Mouse (Mus musculus): ENCODE results near the gene 6430531B16Rik. TPM values are rescaled to one million over a fixed set of nuclear protein-coding genes. Genes with fewer than 3 reads are reported as not detected.

Gene 6430531B16Rik
- polyA plus RNA-seq (2016; fragmentation: Nextera tagmentation; extraction: Ambion mirVana) = 0.31 and 0.51 TPM in 2 replicates

DNA sequence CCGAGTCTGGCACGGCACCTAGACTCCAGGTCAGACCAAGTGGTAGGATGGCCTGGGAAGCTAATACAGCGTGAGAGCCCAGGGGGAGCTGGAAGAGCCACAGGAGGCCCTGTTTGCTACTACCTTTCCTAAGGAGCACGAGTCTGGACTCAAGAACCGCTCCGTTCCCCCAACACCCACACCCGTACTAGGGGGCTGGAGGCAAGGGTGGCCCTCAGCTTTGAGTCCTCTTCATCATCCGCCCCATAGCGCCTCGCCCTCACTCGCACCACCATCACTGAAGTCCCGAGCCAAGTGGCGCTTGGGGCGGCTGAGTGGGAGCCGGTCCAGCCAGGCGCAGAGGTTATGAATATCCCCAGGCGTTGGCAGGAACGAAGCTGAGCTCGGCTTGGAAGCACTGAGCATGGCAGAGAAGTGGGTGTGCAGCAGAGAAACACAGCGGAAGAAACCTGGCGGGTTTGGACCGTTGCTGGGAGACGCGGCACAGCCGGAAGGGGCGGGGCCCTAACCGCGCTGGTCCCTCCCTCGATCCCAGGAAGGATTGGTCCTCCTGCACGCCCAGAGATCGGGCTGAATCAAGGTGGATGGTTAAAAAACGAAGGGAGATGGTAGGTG lies at the start of gene 6430531B16Rik:
TSS of gene 6430531B16Rik (minus strand) at position 478 of the 615 bp plus-strand sequence.
- H3K27me3 ChIP-seq = no peaks in the 10 kb centered on the region
- peaks cover 4% of the 10 kb centered on the region; the same call in 1 of the 2 replicates for H3K4me1 ChIP-seq (replicated peaks)
- ATAC-seq (ENCODE audit: insufficient number of reproducible peaks, insufficient read depth, low FRiP score, low TSS enrichment, low read depth) = peak; percentile 89
- no peaks in the 10 kb centered on the region for H3K36me3 ChIP-seq
- no peak within 1 kb of the TSS for H3K27ac ChIP-seq
- H3K4me2 ChIP-seq = peak within 1 kb of the TSS; percentile 64
- WGBS = 4% methylated on average over 32 of the region's 32 CpGs
- no peaks in the 10 kb centered on the region for H3K9me3 ChIP-seq
- peak within 1 kb of the TSS; percentile 44 for H3K9ac ChIP-seq (replicated peaks)
- H3K4me3 ChIP-seq (replicated peaks) = peak within 1 kb of the TSS; percentile 49

DNA sequence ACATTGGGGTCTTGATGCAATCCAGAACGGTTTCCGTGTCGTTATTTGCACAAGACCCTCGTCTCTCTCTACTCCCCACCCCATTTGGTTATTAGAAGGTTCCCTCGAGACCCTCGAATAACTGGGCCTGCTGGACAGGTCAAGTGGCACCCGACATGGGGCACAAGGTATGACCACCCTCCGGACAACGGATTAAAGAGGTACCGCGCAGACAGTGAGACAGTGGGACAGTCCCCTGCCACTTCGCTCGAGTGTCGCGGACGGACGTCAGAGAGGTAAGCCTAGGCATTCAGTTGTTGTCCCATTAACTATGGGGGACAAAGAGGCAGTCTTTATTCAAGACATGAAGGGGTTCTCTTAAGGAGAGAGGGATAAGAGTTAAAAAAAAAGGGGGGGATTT lies 32.8 kb upstream of the 6430531B16Rik start:
- peaks cover 46% of the 10 kb centered on the region for H3K36me3 ChIP-seq
- H3K9me3 ChIP-seq = no peaks in the 10 kb centered on the region
- H3K27ac ChIP-seq = no peak overlapping the region
- H3K27me3 ChIP-seq = no peaks in the 10 kb centered on the region
- H3K4me1 ChIP-seq (replicated peaks) = no peaks in the 10 kb centered on the region
- no peak overlapping the region for H3K4me2 ChIP-seq
- 96% methylated on average over 17 of the region's 17 CpGs for WGBS
- no peak overlapping the region for H3K9ac ChIP-seq (replicated peaks)
- H3K4me3 ChIP-seq (replicated peaks) = no peak overlapping the region
- no peak for ATAC-seq (ENCODE audit: insufficient number of reproducible peaks, insufficient read depth, low FRiP score, low TSS enrichment, low read depth)

- H3K27ac ChIP-seq = no peak overlapping the region
- no peaks in the 10 kb centered on the region for H3K27me3 ChIP-seq
- no peak overlapping the region for H3K4me2 ChIP-seq
- H3K9ac ChIP-seq (replicated peaks) = no peak overlapping the region
- H3K4me1 ChIP-seq (replicated peaks) = no peaks in the 10 kb centered on the region
- no peaks in the 10 kb centered on the region for H3K9me3 ChIP-seq
- H3K36me3 ChIP-seq = peaks cover 73% of the 10 kb centered on the region
- WGBS = 95% methylated on average over 9 of the region's 9 CpGs
- no peak overlapping the region for H3K4me3 ChIP-seq (replicated peaks)
- ATAC-seq (ENCODE audit: insufficient number of reproducible peaks, insufficient read depth, low FRiP score, low TSS enrichment, low read depth) = no peak
These were observed 29.2 kb upstream of the 6430531B16Rik start for GRCm38 (mm10) chr7:140007781-140008180.

DNA sequence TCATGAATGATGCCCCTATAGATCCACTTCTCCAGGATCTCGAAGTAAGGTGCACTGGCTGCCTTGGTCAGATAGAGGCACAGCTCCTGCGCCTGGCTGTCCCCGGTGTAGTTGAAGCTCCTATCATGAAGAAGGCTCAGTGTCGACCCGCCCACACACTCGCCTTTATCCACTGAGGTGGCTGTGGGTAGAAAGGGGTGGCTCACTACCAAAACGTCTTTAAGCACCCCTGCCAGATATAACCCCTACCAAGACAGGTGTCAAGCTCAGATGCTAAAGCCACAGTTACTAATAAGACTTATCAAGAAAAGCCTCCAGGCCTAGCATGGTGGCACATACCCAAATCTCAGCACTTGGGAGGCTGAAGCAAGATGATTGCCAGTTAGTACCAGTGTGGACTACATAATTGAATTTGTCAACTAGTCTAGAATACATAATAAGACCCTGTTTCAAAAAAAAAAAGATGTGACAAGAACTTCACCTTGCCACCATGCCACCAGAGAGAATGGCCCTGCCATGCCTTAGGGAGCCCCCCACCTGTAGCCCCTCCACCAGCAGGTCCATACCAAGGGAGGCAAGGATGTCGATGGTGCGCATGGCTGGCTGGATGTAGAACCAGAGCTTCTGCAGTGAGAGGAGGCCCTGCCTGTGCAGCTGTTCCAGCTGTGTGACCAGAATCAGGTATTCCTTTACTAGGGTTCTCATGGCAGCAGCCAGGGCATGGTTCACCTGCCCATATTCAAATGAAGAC lies 28.5 kb upstream of the 6430531B16Rik start:
- Histone ChIP-seq H3K9me3 (no peaks in the 10 kb centered on the region), H3K27me3 (no peaks in the 10 kb centered on the region), H3K27ac (no peak overlapping the region), H3K4me3 (replicated peaks) (no peak overlapping the region), H3K36me3 (peaks cover 80% of the 10 kb centered on the region), H3K4me2 (no peak overlapping the region), H3K4me1 (replicated peaks) (no peaks in the 10 kb centered on the region), H3K9ac (replicated peaks) (no peak overlapping the region)
- WGBS = 90% methylated on average over 9 of the region's 9 CpGs
- ATAC-seq (ENCODE audit: insufficient number of reproducible peaks, insufficient read depth, low FRiP score, low TSS enrichment, low read depth) = no peak

DNA sequence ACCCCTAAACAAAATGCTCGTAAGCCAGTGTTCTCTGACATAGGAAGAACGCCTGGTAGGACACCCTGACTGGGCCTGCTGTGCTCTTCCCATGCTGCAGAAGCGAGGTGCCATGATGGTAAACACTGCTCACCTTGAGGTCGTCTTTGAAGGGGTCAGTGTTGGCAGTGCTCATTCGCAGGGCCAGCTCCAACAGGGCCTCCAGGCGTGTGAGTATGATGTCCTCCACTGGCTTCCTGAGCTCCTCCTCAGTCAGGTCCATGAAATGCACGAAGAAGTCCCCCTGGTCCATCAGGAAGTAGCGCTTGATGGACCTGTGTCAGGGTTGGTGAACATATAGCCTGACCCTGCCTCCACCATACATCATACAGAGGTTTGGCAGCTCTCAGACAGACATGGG lies 26.1 kb upstream of the 6430531B16Rik start:
- H3K4me1 ChIP-seq (replicated peaks) = no peaks in the 10 kb centered on the region
- no peaks in the 10 kb centered on the region for H3K9me3 ChIP-seq
- H3K9ac ChIP-seq (replicated peaks) = no peak overlapping the region
- no peak overlapping the region for H3K27ac ChIP-seq
- no peak for ATAC-seq (ENCODE audit: insufficient number of reproducible peaks, insufficient read depth, low FRiP score, low TSS enrichment, low read depth)
- H3K27me3 ChIP-seq = no peaks in the 10 kb centered on the region
- no peak overlapping the region for H3K4me3 ChIP-seq (replicated peaks)
- H3K36me3 ChIP-seq = peaks cover 86% of the 10 kb centered on the region
- H3K4me2 ChIP-seq = no peak overlapping the region
- 92% methylated on average over 8 of the region's 8 CpGs for WGBS

DNA sequence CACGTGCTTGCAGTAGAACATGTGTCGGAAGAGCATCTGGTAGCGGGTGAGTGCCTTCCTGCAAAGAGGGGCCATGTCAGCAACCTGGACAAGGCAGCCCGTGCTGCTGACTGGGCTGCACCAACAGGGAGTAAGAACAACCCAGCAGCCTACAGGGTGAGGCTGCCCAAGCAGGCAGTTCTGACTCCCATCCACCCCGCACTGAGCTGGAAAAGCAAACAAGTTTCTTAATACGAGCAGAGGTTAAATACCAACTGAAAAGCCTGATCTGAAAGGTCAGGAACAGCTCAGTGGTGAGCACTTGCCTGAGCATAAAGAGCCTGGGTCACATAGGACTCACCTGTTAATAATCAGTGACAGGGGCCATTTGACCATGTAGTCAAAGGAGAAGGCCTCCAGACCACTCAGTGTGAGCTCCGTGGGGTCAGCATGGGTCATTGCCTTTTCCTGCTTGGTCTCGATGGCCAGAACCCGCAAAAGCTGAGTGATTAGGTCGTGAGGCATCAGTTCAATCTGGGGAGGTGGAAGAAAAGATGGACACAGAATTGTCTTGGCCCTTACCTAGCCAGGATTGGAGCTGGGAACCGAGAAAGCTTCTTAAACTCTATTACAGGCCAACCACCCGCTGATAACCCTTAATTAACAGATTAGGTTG lies 22.7 kb upstream of the 6430531B16Rik start:
- H3K27ac ChIP-seq = no peak overlapping the region
- 64% methylated on average over 12 of the region's 12 CpGs for WGBS
- H3K4me2 ChIP-seq = no peak overlapping the region
- H3K4me3 ChIP-seq (replicated peaks) = no peak overlapping the region
- peaks cover 98% of the 10 kb centered on the region for H3K36me3 ChIP-seq
- no peak for ATAC-seq (ENCODE audit: insufficient number of reproducible peaks, insufficient read depth, low FRiP score, low TSS enrichment, low read depth)
- no peaks in the 10 kb centered on the region for H3K9me3 ChIP-seq
- H3K4me1 ChIP-seq (replicated peaks) = no peaks in the 10 kb centered on the region
- H3K9ac ChIP-seq (replicated peaks) = no peak overlapping the region
- H3K27me3 ChIP-seq = no peaks in the 10 kb centered on the region

DNA sequence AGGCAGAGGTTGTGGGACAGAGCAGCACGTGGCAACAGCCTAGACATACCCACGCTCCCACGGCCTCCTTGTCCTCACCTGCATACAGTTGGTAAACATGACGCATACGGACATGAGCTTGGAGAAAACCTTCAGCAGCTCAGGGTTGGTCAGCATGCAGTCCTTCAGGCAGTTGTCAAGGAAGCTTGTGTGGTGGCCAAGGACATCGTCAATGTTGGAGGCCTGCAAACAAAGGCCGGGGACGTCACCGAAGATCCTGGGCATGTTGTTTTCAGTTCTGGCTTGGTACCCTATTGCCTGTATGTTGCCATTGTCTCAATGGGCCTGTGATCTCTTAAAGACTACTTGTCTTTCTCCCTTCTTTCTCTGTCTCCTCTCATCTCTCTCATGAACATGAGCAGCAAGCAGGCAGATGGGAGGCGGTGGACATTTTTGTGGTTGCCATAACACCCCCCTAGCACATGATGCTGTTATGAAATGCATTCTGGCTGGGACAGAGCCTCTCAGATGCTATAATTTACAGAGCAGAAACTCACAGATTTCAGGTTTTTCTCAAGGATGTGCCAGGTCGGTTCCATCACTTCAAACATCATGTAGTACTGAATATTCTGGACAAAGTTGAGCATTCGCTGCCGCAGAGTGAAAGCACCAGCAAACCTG lies 20.3 kb upstream of the 6430531B16Rik start:
- peaks cover 94% of the 10 kb centered on the region for H3K36me3 ChIP-seq
- WGBS = 94% methylated on average over 13 of the region's 13 CpGs
- H3K27me3 ChIP-seq = no peaks in the 10 kb centered on the region
- no peaks in the 10 kb centered on the region for H3K9me3 ChIP-seq
- H3K4me1 ChIP-seq (replicated peaks) = no peaks in the 10 kb centered on the region
- no peak for ATAC-seq (ENCODE audit: insufficient number of reproducible peaks, insufficient read depth, low FRiP score, low TSS enrichment, low read depth)
- H3K27ac ChIP-seq = no peak overlapping the region
- H3K4me2 ChIP-seq = no peak overlapping the region
- H3K4me3 ChIP-seq (replicated peaks) = no peak overlapping the region
- H3K9ac ChIP-seq (replicated peaks) = no peak overlapping the region

GRCm38 (mm10) chr7:139994676-139995075 lies 16.1 kb upstream of the 6430531B16Rik start:
- no peak for ATAC-seq (ENCODE audit: insufficient number of reproducible peaks, insufficient read depth, low FRiP score, low TSS enrichment, low read depth)
- H3K9me3 ChIP-seq = no peaks in the 10 kb centered on the region
- no peak overlapping the region for H3K4me2 ChIP-seq
- 33% methylated on average over 3 of the region's 3 CpGs for WGBS
- no peak overlapping the region for H3K27ac ChIP-seq
- H3K36me3 ChIP-seq = peaks cover 59% of the 10 kb centered on the region
- no peaks in the 10 kb centered on the region for H3K4me1 ChIP-seq (replicated peaks)
- no peak overlapping the region for H3K4me3 ChIP-seq (replicated peaks)
- no peak overlapping the region for H3K9ac ChIP-seq (replicated peaks)
- H3K27me3 ChIP-seq = no peaks in the 10 kb centered on the region

DNA sequence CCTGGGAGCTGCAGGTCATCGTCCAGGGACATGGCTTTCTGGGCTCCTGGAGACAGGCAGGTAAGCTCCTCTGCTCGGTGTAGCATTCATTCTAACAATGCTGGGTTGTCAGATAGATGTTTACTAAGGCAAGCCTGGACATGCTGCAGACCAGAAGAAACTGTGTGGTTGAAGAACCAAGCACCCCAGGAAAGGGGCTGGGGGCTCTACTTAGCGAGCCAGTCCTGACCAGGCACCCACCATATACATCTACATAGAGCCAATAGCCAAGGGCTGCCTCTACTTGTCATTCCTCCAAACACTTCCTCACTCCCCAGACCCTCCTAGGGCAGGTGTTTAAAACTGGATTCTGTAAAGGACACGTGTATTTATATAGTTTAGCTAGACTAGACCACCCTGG lies 15.6 kb upstream of the 6430531B16Rik start:
- H3K9ac ChIP-seq (replicated peaks) = no peak overlapping the region
- no peaks in the 10 kb centered on the region for H3K4me1 ChIP-seq (replicated peaks)
- no peak overlapping the region for H3K4me2 ChIP-seq
- 75% methylated on average over 4 of the region's 4 CpGs for WGBS
- no peaks in the 10 kb centered on the region for H3K27me3 ChIP-seq
- H3K9me3 ChIP-seq = no peaks in the 10 kb centered on the region
- H3K27ac ChIP-seq = no peak overlapping the region
- no peak for ATAC-seq (ENCODE audit: insufficient number of reproducible peaks, insufficient read depth, low FRiP score, low TSS enrichment, low read depth)
- H3K36me3 ChIP-seq = peaks cover 55% of the 10 kb centered on the region
- no peak overlapping the region for H3K4me3 ChIP-seq (replicated peaks)

GRCm38 (mm10) chr7:139993532-139993931 lies 15.0 kb upstream of the 6430531B16Rik start:
- no peak overlapping the region for H3K27ac ChIP-seq
- no peak overlapping the region for H3K9ac ChIP-seq (replicated peaks)
- no peaks in the 10 kb centered on the region for H3K27me3 ChIP-seq
- 86% methylated on average over 6 of the region's 6 CpGs for WGBS
- ATAC-seq (ENCODE audit: insufficient number of reproducible peaks, insufficient read depth, low FRiP score, low TSS enrichment, low read depth) = no peak
- H3K4me3 ChIP-seq (replicated peaks) = no peak overlapping the region
- no peaks in the 10 kb centered on the region for H3K9me3 ChIP-seq
- peaks cover 48% of the 10 kb centered on the region for H3K36me3 ChIP-seq
- no peaks in the 10 kb centered on the region for H3K4me1 ChIP-seq (replicated peaks)
- no peak overlapping the region for H3K4me2 ChIP-seq

DNA sequence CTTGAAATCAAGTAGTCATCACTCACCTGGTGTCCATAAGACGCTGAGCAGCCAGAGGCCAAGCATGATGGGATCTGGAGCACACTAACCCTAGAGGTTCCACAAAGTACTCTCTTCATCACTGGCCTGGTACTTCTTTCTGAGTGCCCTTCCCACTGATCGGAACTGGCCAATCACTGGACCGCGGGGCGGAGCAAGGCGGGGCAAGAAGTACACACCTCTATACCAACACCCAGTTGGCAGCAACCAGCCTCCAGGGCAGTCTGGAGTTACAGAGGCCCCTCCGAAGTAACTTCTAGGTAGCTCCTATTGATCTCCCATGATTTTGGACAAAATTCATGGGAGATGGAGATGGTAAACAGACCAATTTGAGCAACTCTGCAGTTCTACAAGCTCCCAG lies 13.9 kb upstream of the 6430531B16Rik start, which contains the start of gene Adam8:
TSS of gene Adam8 (minus strand) at position 157 of the 400 bp plus-strand sequence.
- 23% methylated on average over 7 of the region's 7 CpGs for WGBS
- no peak within 1 kb of the TSS for H3K4me2 ChIP-seq
- ATAC-seq (ENCODE audit: insufficient number of reproducible peaks, insufficient read depth, low FRiP score, low TSS enrichment, low read depth) = no peak

More for the DNA sequence above, 13.9 kb upstream of the 6430531B16Rik start, which contains the start of gene Adam8:
- Histone ChIP-seq H3K9ac (replicated peaks) (no peak within 1 kb of the TSS), H3K9me3 (no peaks in the 10 kb centered on the region), H3K27me3 (no peaks in the 10 kb centered on the region), H3K4me1 (replicated peaks) (no peaks in the 10 kb centered on the region), H3K4me3 (replicated peaks) (no peak within 1 kb of the TSS), H3K36me3 (peaks cover 37% of the 10 kb centered on the region), H3K27ac (no peak within 1 kb of the TSS)

Data from limb, embryonic 12.5 days (tissue).